Mouse (Mus musculus) central nervous system, embryonic 14 days (tissue): ENCODE measurements around the gene Gm4907. TPM values are rescaled to one million over a fixed set of nuclear protein-coding genes. Genes with fewer than 3 reads are reported as not detected.

ENCODE experiments used
- polyA plus RNA-seq: library from polyadenylated mRNA; depleted of rRNA; stranded (reverse); fragments of >200 nt; gene quantifications from 2 replicates; pipeline ENCODE4 v1.2.3, GENCODE M21; 2012; rRNA removed

The Gm4907 gene
- 0.05 TPM in 1 of 2 replicates, not detected in the other for polyA plus RNA-seq

DNA sequence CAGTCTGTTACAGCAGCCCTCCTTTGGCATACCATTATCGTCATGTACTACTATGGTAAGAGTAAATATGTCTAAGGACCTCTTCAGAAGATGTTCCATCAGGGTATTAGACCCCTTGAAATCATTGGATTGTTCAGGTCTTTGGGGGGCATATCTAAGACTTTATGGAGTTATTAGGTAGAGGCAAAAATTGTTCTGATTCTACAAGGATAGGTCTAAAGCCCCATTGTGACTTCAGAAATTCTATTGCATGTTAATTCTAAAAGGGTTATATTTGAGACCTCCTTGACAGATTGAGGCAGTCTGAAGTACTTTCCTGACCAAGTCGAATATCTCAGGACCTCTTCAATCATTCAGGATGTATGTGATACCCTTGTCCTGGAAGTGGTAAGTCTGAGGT lies at the start of gene Gm4907:
Gene Gm4907 (plus strand): TSS at position 301 of the 400 bp plus-strand sequence.

Other genes starting within 250 kb of the Gm4907 start
- 5.0 and 5.2 TPM in 2 replicates for gene Wdr44, start 189.5 kb upstream of the Gm4907 start, polyA plus RNA-seq
- not detected in 2 replicates for gene Gm4985, start 76.4 kb downstream of the Gm4907 start, polyA plus RNA-seq